Mouse (Mus musculus) heart, embryonic 11.5 days (tissue): ENCODE results near the gene BC053393. TPM values are rescaled to one million over a fixed set of nuclear protein-coding genes. Genes with fewer than 3 reads are reported as not detected.

Experiments
- ATAC-seq: fragments of 200-750 bp; cut with Nextera tagmentation; replicated peaks from 2 replicates; pipeline ENCODE4 v1.8.0; 2017; ENCODE audit warnings: moderate library complexity; ENCODE audit not compliant: insufficient number of reproducible peaks, low FRiP score, low TSS enrichment
- H3K27ac ChIP-seq: fragments of 300-500 bp; sonication (generic); 2 replicates; pipeline ENCODE4 v1.5.1; 2014; ENCODE audit warnings: mild to moderate bottlenecking, low read depth, low read length
- H3K27me3 ChIP-seq: fragments of 300-500 bp; sonication (generic); 2 replicates; pipeline ENCODE4 v1.6.1; 2014; ENCODE audit warnings: mild to moderate bottlenecking, low read length, mixed read lengths; ENCODE audit not compliant: control insufficient read depth, insufficient read depth
- H3K36me3 ChIP-seq: fragments of 300-500 bp; sonication (generic); 2 replicates; pipeline ENCODE4 v1.6.1; 2014; ENCODE audit warnings: mild to moderate bottlenecking, low read length, moderate library complexity, mixed read lengths; ENCODE audit not compliant: control insufficient read depth, insufficient read depth
- H3K4me1 ChIP-seq: fragments of 300-500 bp; sonication (generic); 2 replicates; pipeline ENCODE4 v1.6.1; 2014; ENCODE audit warnings: low read length; ENCODE audit not compliant: control insufficient read depth, insufficient read depth
- H3K4me2 ChIP-seq: fragments of 300-500 bp; sonication (generic); 2 replicates; pipeline ENCODE4 v1.6.1; 2014; ENCODE audit warnings: mild to moderate bottlenecking, moderate library complexity
- H3K4me3 ChIP-seq: fragments of 300-500 bp; sonication (generic); 2 replicates; pipeline ENCODE4 v1.5.1; 2014; ENCODE audit warnings: low read depth, low read length
- H3K9ac ChIP-seq: fragments of 300-500 bp; sonication (generic); 2 replicates; pipeline ENCODE4 v1.6.1; 2014; ENCODE audit warnings: mild to moderate bottlenecking, low read depth, low read length, moderate library complexity
- H3K9me3 ChIP-seq: fragments of 300-500 bp; sonication (generic); replicated peaks from 2 replicates; pipeline ENCODE4 v1.6.1; 2016; ENCODE audit warnings: low read length; ENCODE audit not compliant: control insufficient read depth
- WGBS: fragments of 180-500 bp; shearing (Covaris S2); extraction: QIAGEN DNeasy Blood & Tissue Kit; methylation state at CpG from one replicate; pipeline ENCODE4 v1.1.7; 2014; ENCODE audit not compliant: insufficient replicate concordance; 5-methylcytosine and 5-hydroxymethylcytosine counted together
- polyA plus RNA-seq: library from polyadenylated mRNA; unstranded; fragments of >200 nt; fragmentation: Nextera tagmentation; extraction: Ambion mirVana; gene quantifications from 2 replicates; pipeline ENCODE4 v1.2.1, GENCODE M21; 2014

BC053393 gene
- polyA plus RNA-seq, 1 experiment from 2014 or later = 0.23 TPM

DNA sequence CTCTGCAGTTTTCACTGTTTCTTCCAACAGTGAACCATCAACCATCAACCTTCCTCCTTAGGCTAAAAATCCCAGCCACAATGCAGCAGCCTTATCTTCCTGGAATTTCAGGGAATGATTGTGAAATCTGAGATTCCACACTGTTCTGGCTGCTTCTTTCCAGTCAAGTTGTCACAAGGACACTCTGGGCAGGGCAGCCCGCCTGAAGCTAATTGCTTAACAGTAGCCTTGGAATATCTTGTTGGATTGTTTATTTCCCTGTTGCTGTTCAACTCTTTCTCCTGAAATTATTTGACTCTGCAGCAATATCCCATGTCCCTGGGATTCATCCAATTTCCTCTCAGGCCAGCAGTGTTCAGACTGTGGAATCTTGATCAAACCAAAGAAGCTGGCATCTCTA lies 6.7 kb upstream of the BC053393 start:
- Histone ChIP-seq H3K9me3 (no peaks in the 10 kb centered on the region), H3K36me3 (no peaks in the 10 kb centered on the region), H3K4me2 (no peak overlapping the region), H3K27me3 (no peaks in the 10 kb centered on the region), H3K9ac (no peak overlapping the region), H3K27ac (no peak overlapping the region), H3K4me3 (no peak overlapping the region), H3K4me1 (no peaks in the 10 kb centered on the region)
- WGBS = 40% methylated on average over 1 of the region's 1 CpGs
- ATAC-seq = no peak

DNA sequence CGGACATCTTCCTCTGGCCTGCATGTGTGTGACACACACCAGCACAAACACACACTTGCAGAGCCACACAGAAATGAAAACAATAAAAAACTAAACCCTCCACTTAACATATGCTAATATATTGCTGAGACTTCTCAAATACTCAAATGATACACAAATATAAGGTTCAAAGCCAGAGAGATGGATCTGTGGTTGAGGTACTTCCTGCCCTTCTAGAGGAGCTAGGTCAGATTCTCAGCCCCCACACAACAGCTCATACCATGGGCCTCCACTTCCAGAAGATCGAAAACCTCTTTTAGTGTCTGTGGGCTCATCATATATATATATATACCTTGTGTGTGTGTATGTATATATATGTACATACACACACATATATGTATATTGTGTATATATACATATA lies 5.4 kb upstream of the BC053393 start:
- H3K4me2 ChIP-seq = no peak overlapping the region
- H3K9me3 ChIP-seq = no peaks in the 10 kb centered on the region
- WGBS = 92% methylated on average over 2 of the region's 2 CpGs
- H3K4me3 ChIP-seq = no peak overlapping the region
- H3K27ac ChIP-seq = no peak overlapping the region
- no peak for ATAC-seq
- no peaks in the 10 kb centered on the region for H3K27me3 ChIP-seq
- H3K36me3 ChIP-seq = no peaks in the 10 kb centered on the region
- H3K4me1 ChIP-seq = no peaks in the 10 kb centered on the region
- no peak overlapping the region for H3K9ac ChIP-seq

DNA sequence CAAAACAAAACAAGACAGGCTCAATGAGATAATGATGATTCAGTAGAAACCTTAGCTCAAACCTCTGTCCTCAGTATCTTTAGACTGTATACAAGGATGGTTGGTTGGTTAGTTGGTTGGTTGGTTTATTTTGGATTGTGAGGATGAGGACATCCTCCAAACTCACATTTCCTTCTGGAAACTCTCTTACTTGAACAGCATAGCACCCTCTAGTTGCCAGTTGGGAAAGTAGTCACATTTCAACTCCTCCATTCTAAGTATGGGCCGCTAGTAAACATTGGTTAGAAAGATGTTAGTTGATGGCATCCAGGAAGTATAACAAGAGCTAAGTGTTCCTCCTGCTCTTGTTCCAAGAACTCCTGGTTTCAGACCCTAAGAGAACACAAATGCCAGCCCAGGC lies 2.2 kb upstream of the BC053393 start:
- 72% methylated on average over 1 of the region's 1 CpGs for WGBS

DNA sequence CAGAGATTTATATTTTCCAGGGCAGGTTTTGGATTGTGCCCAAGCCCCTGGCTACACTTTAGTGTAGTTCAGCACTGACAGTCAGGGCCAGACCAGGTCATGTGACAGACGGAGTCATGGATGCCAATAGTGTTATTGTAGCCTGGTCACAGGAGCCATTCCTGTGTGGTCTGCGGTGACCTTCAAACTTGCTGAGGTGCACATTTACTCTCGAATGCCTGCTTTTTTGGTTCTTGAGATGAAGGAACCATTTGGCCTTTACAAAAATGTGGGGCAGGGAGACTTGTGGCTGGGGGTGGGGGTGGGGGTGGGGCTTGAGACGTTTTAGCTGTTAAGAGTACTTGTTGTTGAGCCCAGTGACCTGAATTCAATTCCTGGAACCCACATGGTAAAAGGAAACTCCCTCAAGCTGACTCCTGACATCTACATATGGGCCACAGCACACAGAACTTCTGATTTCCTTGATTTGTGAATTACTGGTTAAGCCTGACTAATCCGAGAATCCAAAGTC lies 7.5 kb downstream of the BC053393 start:
- Histone ChIP-seq H3K27me3 (no peaks in the 10 kb centered on the region), H3K4me3 (no peak overlapping the region), H3K36me3 (no peaks in the 10 kb centered on the region), H3K27ac (no peak overlapping the region), H3K9me3 (no peaks in the 10 kb centered on the region), H3K4me1 (no peaks in the 10 kb centered on the region), H3K9ac (no peak overlapping the region), H3K4me2 (no peak overlapping the region)
- WGBS = 62% methylated on average over 5 of the region's 5 CpGs
- ATAC-seq = no peak

More for the DNA sequence above, 2.2 kb upstream of the BC053393 start:
- H3K4me1 ChIP-seq = no peaks in the 10 kb centered on the region
- no peak overlapping the region for H3K9ac ChIP-seq
- ATAC-seq = no peak
- H3K27me3 ChIP-seq = no peaks in the 10 kb centered on the region
- no peak overlapping the region for H3K4me3 ChIP-seq
- no peaks in the 10 kb centered on the region for H3K9me3 ChIP-seq
- no peaks in the 10 kb centered on the region for H3K36me3 ChIP-seq
- H3K4me2 ChIP-seq = no peak overlapping the region
- no peak overlapping the region for H3K27ac ChIP-seq

DNA sequence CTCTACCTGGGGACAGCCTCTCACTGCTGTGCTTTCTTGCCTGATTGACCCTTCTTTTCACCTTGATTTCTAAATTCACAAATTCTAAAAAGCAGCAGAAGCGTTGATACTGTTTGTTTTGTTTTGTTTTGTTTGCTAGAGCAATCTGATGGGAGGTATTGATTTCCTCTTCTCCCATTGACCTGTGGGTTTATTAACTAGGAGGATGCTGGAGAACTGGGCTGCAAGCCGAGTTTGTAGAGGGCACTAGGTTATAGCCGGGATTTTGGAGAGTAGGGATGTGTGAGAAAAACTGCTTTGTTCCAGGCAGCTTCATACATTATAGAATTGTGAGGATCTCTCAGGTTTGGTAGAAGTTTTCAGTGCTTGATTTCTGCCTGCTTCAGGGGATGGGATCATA lies 9.1 kb downstream of the BC053393 start:
- H3K4me2 ChIP-seq = no peak overlapping the region
- no peaks in the 10 kb centered on the region for H3K4me1 ChIP-seq
- H3K27me3 ChIP-seq = no peaks in the 10 kb centered on the region
- no peaks in the 10 kb centered on the region for H3K9me3 ChIP-seq
- ATAC-seq = no peak
- 77% methylated on average over 3 of the region's 3 CpGs for WGBS
- H3K9ac ChIP-seq = no peak overlapping the region
- no peaks in the 10 kb centered on the region for H3K36me3 ChIP-seq
- H3K4me3 ChIP-seq = no peak overlapping the region
- H3K27ac ChIP-seq = no peak overlapping the region

DNA sequence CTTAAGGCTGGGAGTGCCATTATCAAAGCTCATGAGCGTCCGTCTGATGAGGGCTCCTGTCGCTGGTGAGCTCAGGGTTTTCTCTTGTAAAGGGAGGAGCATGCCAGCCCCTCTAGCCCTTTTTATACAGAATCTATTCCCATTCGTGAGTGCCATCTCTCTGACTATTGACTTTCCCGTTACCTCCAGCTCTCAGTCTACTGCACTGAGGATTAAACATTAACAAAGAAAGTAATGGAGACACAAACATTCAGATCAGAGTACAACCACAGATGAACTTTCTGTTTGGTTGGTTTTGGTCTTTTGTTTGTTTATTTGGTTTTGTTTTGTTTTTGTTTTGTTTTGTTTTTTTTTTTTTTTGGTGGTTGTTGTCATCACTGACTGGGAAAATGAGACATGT lies 11.4 kb downstream of the BC053393 start:
- H3K27ac ChIP-seq = no peak overlapping the region
- ATAC-seq = no peak
- H3K27me3 ChIP-seq = no peaks in the 10 kb centered on the region
- WGBS = 77% methylated on average over 5 of the region's 5 CpGs
- H3K9me3 ChIP-seq = no peaks in the 10 kb centered on the region
- H3K4me1 ChIP-seq = no peaks in the 10 kb centered on the region
- H3K36me3 ChIP-seq = no peaks in the 10 kb centered on the region
- H3K4me2 ChIP-seq = no peak overlapping the region
- no peak overlapping the region for H3K4me3 ChIP-seq
- H3K9ac ChIP-seq = no peak overlapping the region

DNA sequence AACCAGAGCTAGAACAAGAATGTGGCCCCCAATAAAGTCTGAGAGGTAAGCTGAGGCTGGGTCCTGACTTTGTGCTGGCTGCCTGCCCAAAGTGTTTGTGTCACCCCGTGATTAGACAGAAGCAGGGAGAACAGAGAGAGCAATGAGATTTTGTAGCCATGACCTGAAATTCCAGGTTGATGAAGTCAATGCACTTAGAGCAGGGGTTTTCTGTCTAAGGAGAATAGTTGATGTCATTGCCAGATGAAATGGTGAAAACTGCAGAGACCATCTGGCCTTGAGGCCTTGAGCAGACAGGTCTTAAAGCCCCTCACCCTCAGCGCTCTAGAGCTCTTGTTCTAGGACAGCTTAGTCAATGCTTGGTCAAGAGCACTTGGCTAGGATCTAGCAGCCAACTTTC lies 21.1 kb downstream of the BC053393 start:
- Histone ChIP-seq H3K36me3 (no peaks in the 10 kb centered on the region), H3K4me1 (no peaks in the 10 kb centered on the region)
- 74% methylated on average over 2 of the region's 2 CpGs for WGBS

DNA sequence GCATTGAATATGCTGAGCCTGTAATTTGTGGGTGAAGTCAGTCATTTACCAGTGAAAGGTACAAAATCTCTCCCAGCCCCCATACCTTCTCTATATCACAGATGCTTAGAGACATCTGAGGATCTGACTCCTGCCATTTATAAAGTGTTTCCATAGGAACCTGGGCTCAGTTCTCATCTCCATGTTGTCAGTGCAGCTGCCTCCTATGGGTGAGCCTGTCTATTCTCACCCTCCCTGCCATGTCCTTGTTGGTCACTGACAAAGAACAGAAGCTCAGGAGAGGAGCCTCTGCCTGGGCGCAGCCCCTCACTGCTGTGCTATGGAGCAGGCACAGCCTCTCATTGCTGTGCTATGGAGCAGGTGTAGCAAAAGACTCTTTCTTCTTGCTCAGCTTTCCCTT lies 48.6 kb downstream of the BC053393 start:
- ATAC-seq = no peak
- no peaks in the 10 kb centered on the region for H3K36me3 ChIP-seq
- no peak overlapping the region for H3K4me2 ChIP-seq
- no peak overlapping the region for H3K27ac ChIP-seq
- no peaks in the 10 kb centered on the region for H3K4me1 ChIP-seq
- 65% methylated on average over 1 of the region's 1 CpGs for WGBS
- H3K4me3 ChIP-seq = no peak overlapping the region
- no peak overlapping the region for H3K9ac ChIP-seq
- H3K9me3 ChIP-seq = no peaks in the 10 kb centered on the region
- H3K27me3 ChIP-seq = no peaks in the 10 kb centered on the region

More for the DNA sequence above, 21.1 kb downstream of the BC053393 start:
- H3K9me3 ChIP-seq = no peaks in the 10 kb centered on the region
- H3K27ac ChIP-seq = no peak overlapping the region
- ATAC-seq = no peak
- H3K27me3 ChIP-seq = no peaks in the 10 kb centered on the region
- H3K4me2 ChIP-seq = no peak overlapping the region
- H3K9ac ChIP-seq = no peak overlapping the region
- no peak overlapping the region for H3K4me3 ChIP-seq

DNA sequence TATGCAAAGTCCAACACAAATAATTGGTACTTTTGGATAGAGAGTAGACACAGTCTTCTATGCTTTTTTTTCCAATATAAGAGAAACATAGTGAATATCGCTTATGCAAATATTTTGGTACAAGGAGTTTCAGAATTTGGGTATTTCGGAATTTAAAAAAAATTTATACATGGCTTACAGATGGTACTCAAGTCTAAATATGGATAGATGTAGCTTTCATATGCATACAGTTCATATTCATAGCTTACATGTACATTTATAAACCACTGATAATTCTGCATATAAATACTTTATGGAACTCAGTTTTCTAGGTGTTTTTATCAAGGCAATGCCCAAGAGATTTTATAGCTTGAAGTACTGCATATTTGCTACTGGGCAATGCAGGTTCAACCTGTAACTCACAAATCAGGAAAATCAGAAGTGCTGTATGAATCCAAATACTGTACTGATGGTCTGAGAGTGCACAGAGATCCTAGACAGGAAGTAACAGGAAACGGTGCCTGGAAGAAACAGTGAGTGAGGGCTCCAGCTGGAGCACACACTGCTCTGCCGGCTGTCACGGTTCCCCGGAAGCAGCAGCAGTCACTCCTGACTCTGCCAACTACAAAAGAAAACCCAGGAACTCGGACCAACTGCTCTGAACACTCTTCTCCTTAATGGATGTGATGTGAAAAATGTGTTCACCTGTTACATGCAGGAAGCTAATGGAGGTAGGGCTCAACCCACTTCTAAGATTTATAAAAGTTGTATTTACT lies 49.3 kb downstream of the BC053393 start:
- Histone ChIP-seq H3K4me2 (no peak overlapping the region), H3K4me1 (no peaks in the 10 kb centered on the region), H3K36me3 (no peaks in the 10 kb centered on the region), H3K27me3 (no peaks in the 10 kb centered on the region), H3K9me3 (no peaks in the 10 kb centered on the region), H3K4me3 (no peak overlapping the region), H3K9ac (no peak overlapping the region), H3K27ac (no peak overlapping the region)
- 67% methylated on average over 7 of the region's 7 CpGs for WGBS
- no peak for ATAC-seq
